Mouse (Mus musculus): ENCODE results near the gene Bptf. TPM values are rescaled to one million over a fixed set of nuclear protein-coding genes. Genes with fewer than 3 reads are reported as not detected.
A peak's percentile ranks its signal among the peaks of the same experiment; 100 is the strongest.
"Not testable (repeated sequence)": the region's sequence is repeated elsewhere in the genome, so short reads cannot be mapped to it uniquely, and the experiment has no call there.

The Bptf gene
- polyA plus RNA-seq, 1 experiment from 2014 or later: 16.1 TPM

- 71% methylated on average over 11 of the region's 11 CpGs for WGBS
- H3K27me3 ChIP-seq; H3K4me2 ChIP-seq; H3K4me3 ChIP-seq; H3K9ac ChIP-seq; ATAC-seq (replicated peaks; ENCODE audit: insufficient number of reproducible peaks, insufficient read depth, low FRiP score, low read depth); H3K36me3 ChIP-seq; H3K9me3 ChIP-seq (replicated peaks); H3K27ac ChIP-seq: not testable (repeated sequence)
- peaks cover 15% of the 10 kb centered on the region for H3K4me1 ChIP-seq (replicated peaks)
Observed at GRCm38 (mm10) chr11:107015535-107016187, 116.3 kb downstream of the Bptf start.

- Histone ChIP-seq H3K9ac (no peak overlapping the region), H3K4me2 (peak overlapping the region; percentile 46), H3K27me3 (no peaks in the 10 kb centered on the region), H3K27ac (no peak overlapping the region), H3K4me1 (replicated peaks) (peaks cover 15% of the 10 kb centered on the region), H3K4me3 (peak overlapping the region; percentile 28), H3K36me3 (no peaks in the 10 kb centered on the region), H3K9me3 (replicated peaks) (no peaks in the 10 kb centered on the region)
- no peak for ATAC-seq (replicated peaks; ENCODE audit: insufficient number of reproducible peaks, insufficient read depth, low FRiP score, low read depth)
- WGBS: 34% methylated on average over 14 of the region's 14 CpGs
Observed at GRCm38 (mm10) chr11:107014597-107015309, 117.2 kb downstream of the Bptf start.

GRCm38 (mm10) chr11:107014020-107014585, 117.8 kb downstream of the Bptf start:
- no peak for ATAC-seq (replicated peaks; ENCODE audit: insufficient number of reproducible peaks, insufficient read depth, low FRiP score, low read depth)
- Histone ChIP-seq H3K4me3 (no peak overlapping the region), H3K9me3 (replicated peaks) (no peaks in the 10 kb centered on the region), H3K4me1 (replicated peaks) (peaks cover 15% of the 10 kb centered on the region), H3K36me3 (no peaks in the 10 kb centered on the region), H3K9ac (no peak overlapping the region), H3K27ac (no peak overlapping the region), H3K4me2 (peak overlapping the region; percentile 46), H3K27me3 (peaks cover 2% of the 10 kb centered on the region; the same call in 1 of the 2 replicates)
- WGBS: 80% methylated on average over 11 of the region's 11 CpGs

GRCm38 (mm10) chr11:107012324-107013017, 119.5 kb downstream of the Bptf start:
- peak overlapping the region; percentile 53 for H3K4me3 ChIP-seq
- peak; percentile 90 for ATAC-seq (replicated peaks; ENCODE audit: insufficient number of reproducible peaks, insufficient read depth, low FRiP score, low read depth)
- under 1% methylated on average over 37 of the region's 37 CpGs for WGBS

GRCm38 (mm10) chr11:107011669-107012323, 120.1 kb downstream of the Bptf start:
- no peak for ATAC-seq (replicated peaks; ENCODE audit: insufficient number of reproducible peaks, insufficient read depth, low FRiP score, low read depth)
- Histone ChIP-seq H3K9ac (peak overlapping the region; percentile 61), H3K27ac (peak overlapping the region; percentile 94), H3K4me3 (peak overlapping the region; percentile 53), H3K4me1 (replicated peaks) (peaks cover 15% of the 10 kb centered on the region), H3K36me3 (no peaks in the 10 kb centered on the region), H3K27me3 (peaks cover 6% of the 10 kb centered on the region; the same call in 1 of the 2 replicates), H3K9me3 (replicated peaks) (no peaks in the 10 kb centered on the region), H3K4me2 (peak overlapping the region; percentile 60)
- WGBS: 31% methylated on average over 18 of the region's 18 CpGs

More at GRCm38 (mm10) chr11:107012324-107013017, 119.5 kb downstream of the Bptf start:
- Histone ChIP-seq H3K4me2 (peak overlapping the region; percentile 60), H3K9ac (peak overlapping the region; percentile 61), H3K27ac (peak overlapping the region; percentile 94), H3K27me3 (peaks cover 6% of the 10 kb centered on the region; the same call in 1 of the 2 replicates), H3K36me3 (no peaks in the 10 kb centered on the region), H3K4me1 (replicated peaks) (peaks cover 15% of the 10 kb centered on the region), H3K9me3 (replicated peaks) (no peaks in the 10 kb centered on the region)

GRCm38 (mm10) chr11:107011171-107011570, 120.8 kb downstream of the Bptf start:
- H3K36me3 ChIP-seq: no peaks in the 10 kb centered on the region
- peaks cover 15% of the 10 kb centered on the region for H3K4me1 ChIP-seq (replicated peaks)
- H3K9me3 ChIP-seq (replicated peaks): no peaks in the 10 kb centered on the region
- H3K27me3 ChIP-seq: peaks cover 6% of the 10 kb centered on the region; the same call in 1 of the 2 replicates
- no peak for ATAC-seq (replicated peaks; ENCODE audit: insufficient number of reproducible peaks, insufficient read depth, low FRiP score, low read depth)
- H3K9ac ChIP-seq: no peak overlapping the region
- no peak overlapping the region for H3K4me2 ChIP-seq
- no peak overlapping the region for H3K27ac ChIP-seq
- 72% methylated on average over 7 of the region's 7 CpGs for WGBS
- no peak overlapping the region for H3K4me3 ChIP-seq

GRCm38 (mm10) chr11:107010447-107010846, 121.5 kb downstream of the Bptf start:
- no peak overlapping the region for H3K27ac ChIP-seq
- no peaks in the 10 kb centered on the region for H3K9me3 ChIP-seq (replicated peaks)
- WGBS: 93% methylated on average over 3 of the region's 3 CpGs
- no peak overlapping the region for H3K9ac ChIP-seq
- H3K4me2 ChIP-seq: no peak overlapping the region
- no peak overlapping the region for H3K4me3 ChIP-seq
- no peaks in the 10 kb centered on the region for H3K36me3 ChIP-seq
- H3K27me3 ChIP-seq: peaks cover 6% of the 10 kb centered on the region; the same call in 1 of the 2 replicates
- ATAC-seq (replicated peaks; ENCODE audit: insufficient number of reproducible peaks, insufficient read depth, low FRiP score, low read depth): no peak
- H3K4me1 ChIP-seq (replicated peaks): peaks cover 15% of the 10 kb centered on the region

- Histone ChIP-seq H3K9ac (no peak overlapping the region), H3K4me1 (replicated peaks) (no peaks in the 10 kb centered on the region), H3K27me3 (peaks cover 6% of the 10 kb centered on the region; the same call in 1 of the 2 replicates), H3K4me3 (no peak overlapping the region), H3K9me3 (replicated peaks) (no peaks in the 10 kb centered on the region), H3K36me3 (no peaks in the 10 kb centered on the region), H3K4me2 (no peak overlapping the region), H3K27ac (no peak overlapping the region)
- 76% methylated on average over 1 of the region's 1 CpGs for WGBS
- ATAC-seq (replicated peaks; ENCODE audit: insufficient number of reproducible peaks, insufficient read depth, low FRiP score, low read depth): no peak
Observed at GRCm38 (mm10) chr11:107005538-107005937, 126.4 kb downstream of the Bptf start.

GRCm38 (mm10) chr11:107001760-107002675, 129.9 kb downstream of the Bptf start:
- Histone ChIP-seq H3K4me3 (no peak overlapping the region), H3K36me3 (0 out of 2 replicates have a peak, but pooled peaks cover 3% of the 10 kb centered on the region), H3K4me2 (no peak overlapping the region), H3K27ac (no peak overlapping the region), H3K9ac (no peak overlapping the region), H3K4me1 (replicated peaks) (peaks cover 8% of the 10 kb centered on the region), H3K9me3 (replicated peaks) (no peaks in the 10 kb centered on the region), H3K27me3 (no peaks in the 10 kb centered on the region)
- 53% methylated on average over 8 of the region's 8 CpGs for WGBS
- no peak for ATAC-seq (replicated peaks; ENCODE audit: insufficient number of reproducible peaks, insufficient read depth, low FRiP score, low read depth)

GRCm38 (mm10) chr11:106999949-107000513, 131.9 kb downstream of the Bptf start:
- peak overlapping the region; percentile 76 for H3K4me2 ChIP-seq
- no peaks in the 10 kb centered on the region for H3K9me3 ChIP-seq (replicated peaks)
- H3K27ac ChIP-seq: peak overlapping the region; percentile 85
- ATAC-seq (replicated peaks; ENCODE audit: insufficient number of reproducible peaks, insufficient read depth, low FRiP score, low read depth): no peak
- H3K36me3 ChIP-seq: peaks cover 22% of the 10 kb centered on the region
- peak overlapping the region; percentile 60 for H3K9ac ChIP-seq
- no peaks in the 10 kb centered on the region for H3K27me3 ChIP-seq
- H3K4me1 ChIP-seq (replicated peaks): peaks cover 16% of the 10 kb centered on the region
- WGBS: 82% methylated on average over 9 of the region's 9 CpGs
- peak overlapping the region; percentile 82 for H3K4me3 ChIP-seq
